Mouse (Mus musculus): ENCODE results near the gene Gal3st2. TPM values are rescaled to one million over a fixed set of nuclear protein-coding genes. Genes with fewer than 3 reads are reported as not detected.
"Not testable (repeated sequence)": the region's sequence is repeated elsewhere in the genome, so short reads cannot be mapped to it uniquely, and the experiment has no call there.

Gal3st2 gene
- polyA plus RNA-seq, 1 experiment from 2014 or later = not detected

GRCm38 (mm10) chr1:93906690-93907089 is 45.6 kb downstream of the Gal3st2 start:
- 77% methylated on average over 3 of the region's 5 CpGs for WGBS
- not testable (repeated sequence) for H3K27me3 ChIP-seq (ENCODE audit: control insufficient read depth, insufficient read depth, low read length); H3K4me1 ChIP-seq (ENCODE audit: control insufficient read depth, insufficient read depth, low read length)

DNA sequence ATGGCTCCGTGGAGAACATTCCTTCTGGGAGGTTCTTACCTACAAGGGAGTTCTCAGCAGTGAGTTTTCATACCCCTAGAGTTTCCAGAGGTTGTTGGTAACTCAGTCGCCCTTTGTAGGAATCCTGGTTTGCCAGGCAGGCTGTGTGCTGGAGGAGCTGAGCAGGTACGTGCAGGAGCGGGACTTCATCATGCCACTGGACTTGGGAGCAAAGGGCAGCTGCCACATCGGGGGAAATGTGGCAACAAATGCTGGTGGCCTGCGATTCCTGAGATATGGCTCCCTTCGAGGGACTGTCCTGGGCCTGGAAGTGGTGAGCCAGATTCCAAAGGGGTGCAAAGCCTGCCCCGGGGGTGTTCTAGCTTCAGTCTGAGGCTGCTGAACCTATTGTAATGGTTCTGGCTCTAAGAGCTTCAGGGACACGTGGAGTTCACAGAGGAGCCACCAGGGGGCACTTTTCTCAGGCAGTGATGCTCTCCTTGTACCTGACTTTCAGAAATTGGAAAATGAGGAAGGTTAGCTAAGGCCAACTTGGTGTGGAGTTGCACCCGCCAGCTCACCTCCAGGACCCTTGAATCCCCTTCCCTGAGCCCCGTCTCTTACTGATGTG is 48.0 kb downstream of the Gal3st2 start:
- not testable (repeated sequence) for H3K4me3 ChIP-seq (ENCODE audit: low read length); H3K27ac ChIP-seq (ENCODE audit: low read depth, low read length); H3K4me1 ChIP-seq (ENCODE audit: control insufficient read depth, insufficient read depth, low read length); H3K36me3 ChIP-seq (ENCODE audit: control insufficient read depth, insufficient read depth, low read length); H3K4me2 ChIP-seq (replicated peaks; ENCODE audit: low read depth, low read length); H3K9me3 ChIP-seq (ENCODE audit: control insufficient read depth, low read length); H3K27me3 ChIP-seq (ENCODE audit: control insufficient read depth, insufficient read depth, low read length); H3K9ac ChIP-seq (ENCODE audit: low read depth, low read length)
- no CpG with 5 or more reads among the region's 11 CpGs for WGBS
- ATAC-seq (ENCODE audit: low FRiP score, low TSS enrichment) = peak; percentile 20; the same call in 1 of the 2 replicates

More at GRCm38 (mm10) chr1:93906690-93907089, 45.6 kb downstream of the Gal3st2 start:
- not testable (repeated sequence) for H3K9ac ChIP-seq (ENCODE audit: low read depth, low read length); H3K27ac ChIP-seq (ENCODE audit: low read depth, low read length); ATAC-seq (ENCODE audit: low FRiP score, low TSS enrichment); H3K4me2 ChIP-seq (replicated peaks; ENCODE audit: low read depth, low read length); H3K9me3 ChIP-seq (ENCODE audit: control insufficient read depth, low read length); H3K4me3 ChIP-seq (ENCODE audit: low read length); H3K36me3 ChIP-seq (ENCODE audit: control insufficient read depth, insufficient read depth, low read length)

- not testable (repeated sequence) for H3K27me3 ChIP-seq (ENCODE audit: control insufficient read depth, insufficient read depth, low read length); H3K4me3 ChIP-seq (ENCODE audit: low read length); H3K4me1 ChIP-seq (ENCODE audit: control insufficient read depth, insufficient read depth, low read length); H3K9ac ChIP-seq (ENCODE audit: low read depth, low read length); H3K4me2 ChIP-seq (replicated peaks; ENCODE audit: low read depth, low read length); H3K36me3 ChIP-seq (ENCODE audit: control insufficient read depth, insufficient read depth, low read length); H3K9me3 ChIP-seq (ENCODE audit: control insufficient read depth, low read length); H3K27ac ChIP-seq (ENCODE audit: low read depth, low read length)
- ATAC-seq (ENCODE audit: low FRiP score, low TSS enrichment) = 0 out of 2 replicates have a peak, but pooled peaks have one; percentile 56
- WGBS = no CpG with 5 or more reads among the region's 2 CpGs
Observed at GRCm38 (mm10) chr1:93911877-93912276, 50.8 kb downstream of the Gal3st2 start.

DNA sequence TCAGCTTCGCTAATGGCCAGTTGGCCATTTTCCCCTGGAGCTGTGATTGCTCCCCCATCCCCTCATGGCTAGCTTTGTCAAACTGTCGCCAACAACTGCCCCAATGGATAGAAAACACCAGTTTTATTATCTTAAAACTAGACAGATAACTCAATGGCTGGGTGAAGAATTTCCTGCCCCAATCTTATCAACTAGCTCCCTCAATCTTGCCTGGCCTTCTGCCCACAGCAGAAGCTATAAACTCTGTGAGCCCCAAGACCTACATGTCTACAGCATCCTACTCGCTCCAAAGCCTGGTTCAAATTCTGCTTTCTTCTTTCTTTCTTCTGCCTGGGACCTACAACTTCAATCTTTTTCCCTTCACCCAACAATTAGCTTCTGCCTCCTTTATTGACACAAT is 56.1 kb downstream of the Gal3st2 start:
- not testable (repeated sequence) for H3K9me3 ChIP-seq (ENCODE audit: control insufficient read depth, low read length); ATAC-seq (ENCODE audit: low FRiP score, low TSS enrichment); H3K4me2 ChIP-seq (replicated peaks; ENCODE audit: low read depth, low read length); H3K4me3 ChIP-seq (ENCODE audit: low read length); H3K4me1 ChIP-seq (ENCODE audit: control insufficient read depth, insufficient read depth, low read length); H3K36me3 ChIP-seq (ENCODE audit: control insufficient read depth, insufficient read depth, low read length); H3K9ac ChIP-seq (ENCODE audit: low read depth, low read length); H3K27ac ChIP-seq (ENCODE audit: low read depth, low read length); H3K27me3 ChIP-seq (ENCODE audit: control insufficient read depth, insufficient read depth, low read length)
- WGBS = 88% methylated on average over 3 of the region's 3 CpGs

DNA sequence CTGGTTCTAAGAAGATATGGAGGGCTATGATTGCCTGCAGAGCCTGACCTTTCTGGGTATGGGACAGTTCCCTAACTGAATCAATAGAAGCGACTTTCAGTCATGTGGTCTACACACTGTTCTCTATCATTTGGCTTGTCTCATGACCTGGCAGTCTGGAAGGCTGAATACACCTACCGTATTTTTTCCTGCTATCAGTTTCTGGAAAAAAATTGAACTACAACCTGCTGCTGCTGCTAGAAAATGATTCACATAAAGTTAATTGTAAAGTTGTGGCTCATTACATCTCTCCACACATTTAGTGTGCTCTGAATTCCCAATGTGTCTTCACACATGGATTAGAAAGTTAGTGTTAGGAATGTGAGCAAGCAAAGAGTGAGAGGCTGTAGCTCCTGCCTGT is 56.9 kb downstream of the Gal3st2 start, which contains the start of gene Gal3st2b:
Gal3st2b (plus strand) TSS at position 301 of the 400 bp plus-strand sequence.
- H3K4me1 ChIP-seq (ENCODE audit: control insufficient read depth, insufficient read depth, low read length); H3K27ac ChIP-seq (ENCODE audit: low read depth, low read length); H3K4me2 ChIP-seq (replicated peaks; ENCODE audit: low read depth, low read length); H3K4me3 ChIP-seq (ENCODE audit: low read length); H3K27me3 ChIP-seq (ENCODE audit: control insufficient read depth, insufficient read depth, low read length); H3K9ac ChIP-seq (ENCODE audit: low read depth, low read length); ATAC-seq (ENCODE audit: low FRiP score, low TSS enrichment); H3K9me3 ChIP-seq (ENCODE audit: control insufficient read depth, low read length); H3K36me3 ChIP-seq (ENCODE audit: control insufficient read depth, insufficient read depth, low read length): not testable (repeated sequence)
- 80% methylated on average over 2 of the region's 2 CpGs for WGBS

DNA sequence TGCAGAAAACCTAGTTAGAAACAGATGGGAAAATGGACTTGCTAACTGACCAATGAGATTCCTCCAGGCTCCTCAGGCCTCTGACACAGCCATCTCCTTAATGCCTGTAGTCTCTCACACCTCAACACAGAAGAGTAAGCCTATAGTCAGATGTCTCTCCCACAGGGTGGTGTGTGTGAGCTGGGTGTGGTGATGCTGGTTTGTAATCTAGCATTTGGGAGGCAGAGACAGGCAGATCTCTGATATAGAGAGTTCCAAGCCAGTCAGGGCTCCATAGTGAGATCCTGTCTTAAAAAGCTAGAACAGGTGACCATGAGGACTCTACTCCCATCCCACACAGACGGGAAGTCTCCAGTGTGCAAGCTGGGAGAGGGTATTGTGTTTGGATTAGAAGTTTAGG is 57.7 kb downstream of the Gal3st2 start:
- H3K36me3 ChIP-seq (ENCODE audit: control insufficient read depth, insufficient read depth, low read length); H3K27ac ChIP-seq (ENCODE audit: low read depth, low read length); H3K27me3 ChIP-seq (ENCODE audit: control insufficient read depth, insufficient read depth, low read length); H3K9me3 ChIP-seq (ENCODE audit: control insufficient read depth, low read length); H3K4me2 ChIP-seq (replicated peaks; ENCODE audit: low read depth, low read length); H3K4me1 ChIP-seq (ENCODE audit: control insufficient read depth, insufficient read depth, low read length); H3K9ac ChIP-seq (ENCODE audit: low read depth, low read length); ATAC-seq (ENCODE audit: low FRiP score, low TSS enrichment); H3K4me3 ChIP-seq (ENCODE audit: low read length): not testable (repeated sequence)
- 50% methylated on average over 1 of the region's 1 CpGs for WGBS

DNA sequence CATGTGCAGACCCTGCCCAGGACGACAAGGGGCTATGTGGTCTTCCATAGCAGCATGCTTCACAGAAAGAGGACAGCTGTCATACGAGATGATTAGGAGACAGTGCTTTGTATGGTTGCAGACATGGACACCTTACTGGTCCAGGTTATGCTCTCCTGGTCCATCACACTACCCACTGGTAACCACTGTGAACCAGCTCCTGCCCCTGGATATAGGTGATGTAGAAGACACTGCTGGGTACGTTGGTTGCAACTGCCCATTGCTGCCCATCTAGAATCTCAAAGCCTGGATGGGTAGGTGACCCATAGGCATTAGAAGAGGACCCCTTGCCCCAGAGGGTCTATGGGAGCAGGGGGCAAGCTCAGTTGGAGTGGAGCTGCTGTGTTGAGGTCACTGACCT is 58.2 kb downstream of the Gal3st2 start:
- not testable (repeated sequence) for ATAC-seq (ENCODE audit: low FRiP score, low TSS enrichment); H3K4me2 ChIP-seq (replicated peaks; ENCODE audit: low read depth, low read length); H3K4me3 ChIP-seq (ENCODE audit: low read length); H3K9ac ChIP-seq (ENCODE audit: low read depth, low read length); H3K9me3 ChIP-seq (ENCODE audit: control insufficient read depth, low read length); H3K4me1 ChIP-seq (ENCODE audit: control insufficient read depth, insufficient read depth, low read length); H3K27ac ChIP-seq (ENCODE audit: low read depth, low read length); H3K36me3 ChIP-seq (ENCODE audit: control insufficient read depth, insufficient read depth, low read length); H3K27me3 ChIP-seq (ENCODE audit: control insufficient read depth, insufficient read depth, low read length)
- WGBS = 85% methylated on average over 3 of the region's 3 CpGs

- ATAC-seq (ENCODE audit: low FRiP score, low TSS enrichment); H3K36me3 ChIP-seq (ENCODE audit: control insufficient read depth, insufficient read depth, low read length); H3K27ac ChIP-seq (ENCODE audit: low read depth, low read length); H3K4me1 ChIP-seq (ENCODE audit: control insufficient read depth, insufficient read depth, low read length); H3K4me2 ChIP-seq (replicated peaks; ENCODE audit: low read depth, low read length); H3K4me3 ChIP-seq (ENCODE audit: low read length); H3K27me3 ChIP-seq (ENCODE audit: control insufficient read depth, insufficient read depth, low read length); H3K9ac ChIP-seq (ENCODE audit: low read depth, low read length); H3K9me3 ChIP-seq (ENCODE audit: control insufficient read depth, low read length): not testable (repeated sequence)
- 93% methylated on average over 3 of the region's 3 CpGs for WGBS
Observed at GRCm38 (mm10) chr1:93922609-93923008, 61.5 kb downstream of the Gal3st2 start.

DNA sequence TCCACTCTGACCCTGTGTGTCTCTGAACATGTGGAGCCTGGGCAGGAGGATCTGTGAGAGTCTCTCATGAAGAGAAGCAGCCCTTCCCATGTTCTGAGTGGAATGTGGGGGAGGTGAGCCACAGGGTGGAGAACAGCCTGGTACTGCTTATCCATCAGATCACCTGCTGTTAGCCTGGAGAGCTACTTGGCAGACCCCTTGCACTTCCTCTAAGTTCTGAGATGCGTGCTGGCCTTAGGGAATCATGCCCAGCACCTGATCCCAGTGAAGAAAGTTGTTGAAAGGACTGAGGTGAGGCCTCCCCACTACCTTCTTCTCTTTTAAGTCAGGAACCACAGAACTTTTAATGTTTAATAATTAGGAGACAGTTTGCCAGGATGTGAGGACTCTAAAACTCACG is 62.0 kb downstream of the Gal3st2 start:
- not testable (repeated sequence) for H3K4me3 ChIP-seq (ENCODE audit: low read length); H3K36me3 ChIP-seq (ENCODE audit: control insufficient read depth, insufficient read depth, low read length); H3K27ac ChIP-seq (ENCODE audit: low read depth, low read length); H3K4me2 ChIP-seq (replicated peaks; ENCODE audit: low read depth, low read length); H3K27me3 ChIP-seq (ENCODE audit: control insufficient read depth, insufficient read depth, low read length); H3K4me1 ChIP-seq (ENCODE audit: control insufficient read depth, insufficient read depth, low read length); H3K9ac ChIP-seq (ENCODE audit: low read depth, low read length); ATAC-seq (ENCODE audit: low FRiP score, low TSS enrichment); H3K9me3 ChIP-seq (ENCODE audit: control insufficient read depth, low read length)
- WGBS = 63% methylated on average over 2 of the region's 2 CpGs

Measured in kidney, embryonic 14.5 days (tissue).